Mouse (Mus musculus): ENCODE results near the gene Fam53b. TPM values are rescaled to one million over a fixed set of nuclear protein-coding genes. Genes with fewer than 3 reads are reported as not detected.

Fam53b gene
- total RNA-seq, 1 experiment from 2014 or later = 19.9 TPM

DNA sequence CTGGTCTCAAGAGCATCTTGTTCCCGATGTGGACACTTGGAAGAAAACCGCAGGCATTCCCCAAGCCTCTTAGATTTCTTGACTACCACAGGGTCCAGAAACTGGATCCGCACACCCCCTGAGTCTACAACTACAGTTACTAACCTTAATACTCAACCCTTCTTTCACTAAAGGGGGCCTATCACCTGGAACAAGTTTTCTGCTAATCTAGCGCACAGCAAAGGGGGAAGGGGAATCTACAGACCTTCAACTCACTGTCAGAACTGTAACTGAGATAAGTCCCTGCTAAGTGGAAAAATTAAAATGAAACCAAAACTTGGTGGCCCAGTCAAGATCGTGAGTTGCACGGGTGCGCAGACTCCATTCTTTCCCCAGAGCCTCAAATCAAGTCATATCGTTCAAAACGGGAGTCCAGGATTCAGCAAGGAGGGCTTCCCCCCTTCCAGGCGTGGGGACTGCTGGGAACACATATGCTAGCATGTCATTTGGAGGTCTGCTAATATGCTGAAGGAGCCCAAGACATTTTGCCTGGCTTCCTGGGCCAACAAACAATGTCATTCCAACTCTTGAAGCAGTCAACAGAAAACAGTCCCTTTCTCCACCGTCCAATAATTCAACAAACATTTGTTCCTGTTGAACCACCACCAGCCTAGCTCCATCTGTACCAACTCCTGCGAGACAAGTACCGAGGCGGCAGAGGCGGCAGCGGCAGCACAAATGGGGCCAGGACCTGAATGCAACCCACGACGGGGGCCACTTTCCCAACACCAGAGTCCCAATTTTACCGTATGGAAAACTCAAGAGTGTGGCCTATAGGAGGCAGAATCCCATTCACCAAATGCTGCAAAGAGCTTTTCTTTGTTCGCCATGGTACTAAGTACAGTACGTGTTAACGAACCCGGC lies 1.7 kb downstream of the Fam53b start:
- peak; percentile 34; the same call in 1 of the 2 replicates for ATAC-seq (replicated peaks; ENCODE audit: low read depth, poor library complexity, severe bottlenecking)

- ATAC-seq (replicated peaks; ENCODE audit: low read depth, poor library complexity, severe bottlenecking) = peak; percentile 64
These were observed 2.8 kb downstream of the Fam53b start for GRCm38 (mm10) chr7:132810879-132811278.

DNA sequence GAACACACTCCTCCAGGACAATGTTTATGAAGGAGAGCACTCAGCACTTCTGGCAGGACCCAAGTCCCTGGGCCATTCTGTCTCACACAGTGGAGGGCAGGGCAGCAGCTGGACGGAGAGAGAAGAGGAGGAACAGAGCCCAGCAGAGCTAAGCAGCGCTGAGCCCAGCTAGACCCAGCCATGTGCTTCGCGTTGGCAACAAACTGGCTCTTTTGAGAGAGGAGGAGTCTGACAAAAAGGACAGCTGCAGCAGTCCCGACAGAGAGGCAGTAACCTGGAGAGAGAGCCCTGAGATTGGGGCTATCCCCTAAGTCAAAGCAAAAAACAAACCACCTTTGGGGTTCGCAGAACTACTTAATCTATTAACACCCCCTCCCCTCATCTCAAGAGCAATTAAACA lies 3.3 kb downstream of the Fam53b start:
- no peak for ATAC-seq (replicated peaks; ENCODE audit: low read depth, poor library complexity, severe bottlenecking)

DNA sequence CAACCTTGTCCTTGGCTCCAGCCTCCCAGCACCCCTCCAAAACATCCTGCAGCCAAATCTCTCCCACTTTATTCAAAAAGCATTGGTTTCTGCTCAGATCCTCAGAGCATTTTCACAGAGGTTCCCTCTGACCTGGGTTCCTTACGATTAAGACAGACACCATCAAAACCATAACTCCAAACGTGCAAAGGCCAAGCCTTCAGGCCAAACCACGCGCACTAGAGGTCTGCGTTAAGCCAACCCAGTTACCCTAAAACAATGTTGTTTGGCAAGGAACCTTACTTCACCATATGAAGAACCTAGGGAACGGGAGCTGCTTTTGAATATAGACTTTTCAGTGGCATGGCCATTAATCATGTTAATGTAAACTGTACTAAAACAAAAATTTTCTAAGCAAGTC lies 4.0 kb downstream of the Fam53b start:
- no peak for ATAC-seq (replicated peaks; ENCODE audit: low read depth, poor library complexity, severe bottlenecking)

GRCm38 (mm10) chr7:132808841-132809682 lies 4.6 kb downstream of the Fam53b start:
- ATAC-seq (replicated peaks; ENCODE audit: low read depth, poor library complexity, severe bottlenecking) = no peak

GRCm38 (mm10) chr7:132808051-132808796 lies 5.5 kb downstream of the Fam53b start:
- ATAC-seq (replicated peaks; ENCODE audit: low read depth, poor library complexity, severe bottlenecking) = no peak

- ATAC-seq (replicated peaks; ENCODE audit: low read depth, poor library complexity, severe bottlenecking) = no peak
These were observed 6.5 kb downstream of the Fam53b start for GRCm38 (mm10) chr7:132806926-132807857.

DNA sequence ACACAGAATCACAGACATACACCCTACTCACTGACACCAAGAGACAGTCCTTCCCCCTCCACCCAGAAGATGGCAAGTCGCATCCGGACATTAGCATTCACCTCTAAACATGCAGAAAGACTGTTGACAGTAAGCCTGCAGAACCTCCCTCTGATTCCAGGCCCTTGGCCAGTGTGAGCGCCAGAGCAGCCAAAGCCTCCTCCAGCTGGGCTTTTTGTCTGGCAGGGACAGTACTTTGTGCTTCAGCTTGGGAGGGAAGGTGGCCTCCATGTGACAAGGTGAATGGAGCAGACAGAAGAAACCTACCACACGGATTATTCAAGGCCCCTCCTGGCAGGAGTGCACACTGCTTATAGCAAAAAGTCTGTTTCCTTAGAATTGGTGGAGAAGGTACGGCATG lies 7.4 kb downstream of the Fam53b start:
- ATAC-seq (replicated peaks; ENCODE audit: low read depth, poor library complexity, severe bottlenecking) = no peak

GRCm38 (mm10) chr7:132804951-132805350 lies 8.7 kb downstream of the Fam53b start:
- ATAC-seq (replicated peaks; ENCODE audit: low read depth, poor library complexity, severe bottlenecking) = peak; percentile 31

GRCm38 (mm10) chr7:132804461-132804860 lies 9.2 kb downstream of the Fam53b start:
- no peak for ATAC-seq (replicated peaks; ENCODE audit: low read depth, poor library complexity, severe bottlenecking)

GRCm38 (mm10) chr7:132803962-132804361 lies 9.7 kb downstream of the Fam53b start:
- ATAC-seq (replicated peaks; ENCODE audit: low read depth, poor library complexity, severe bottlenecking) = peak; percentile 86

DNA sequence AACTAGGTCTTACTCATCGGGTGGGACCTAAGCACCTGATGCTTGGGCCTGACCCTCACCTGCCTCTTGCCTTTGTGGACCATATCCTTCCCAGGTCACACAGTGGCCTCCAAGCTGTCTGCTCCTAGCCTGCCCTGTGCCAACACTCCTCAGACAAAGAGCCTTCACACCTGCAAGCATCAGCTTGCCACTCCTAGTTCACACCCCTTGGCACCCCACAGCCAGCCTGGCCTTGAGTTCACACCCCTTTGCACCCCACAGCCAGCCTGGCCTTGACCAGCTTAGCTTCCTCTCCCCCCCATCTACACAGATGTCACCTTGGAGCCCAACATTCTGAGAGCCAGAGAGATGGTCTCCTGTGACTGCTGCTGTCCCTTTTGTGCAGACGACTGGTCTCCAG lies 10.3 kb downstream of the Fam53b start:
- ATAC-seq (replicated peaks; ENCODE audit: low read depth, poor library complexity, severe bottlenecking) = no peak

DNA sequence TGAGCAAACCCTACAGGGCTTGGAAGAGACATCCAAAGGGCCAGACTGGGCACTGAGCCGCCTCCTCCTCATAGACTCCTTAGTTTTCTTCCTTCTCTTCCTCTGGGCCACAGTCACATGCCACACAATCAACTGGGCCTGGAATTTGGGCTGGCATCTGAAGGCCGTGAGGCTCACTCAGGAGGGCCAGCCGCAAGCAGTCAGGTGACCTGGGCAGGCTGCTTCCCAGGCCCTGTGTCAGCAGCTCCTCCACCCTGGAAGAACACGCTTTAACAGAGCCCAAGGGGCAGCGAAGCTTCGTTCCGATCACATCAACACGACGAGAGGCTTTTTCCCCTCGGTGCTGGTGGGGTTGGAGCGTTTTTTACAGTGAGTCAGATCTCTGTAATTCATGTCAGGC lies 11.0 kb downstream of the Fam53b start:
- ATAC-seq (replicated peaks; ENCODE audit: low read depth, poor library complexity, severe bottlenecking) = no peak

DNA sequence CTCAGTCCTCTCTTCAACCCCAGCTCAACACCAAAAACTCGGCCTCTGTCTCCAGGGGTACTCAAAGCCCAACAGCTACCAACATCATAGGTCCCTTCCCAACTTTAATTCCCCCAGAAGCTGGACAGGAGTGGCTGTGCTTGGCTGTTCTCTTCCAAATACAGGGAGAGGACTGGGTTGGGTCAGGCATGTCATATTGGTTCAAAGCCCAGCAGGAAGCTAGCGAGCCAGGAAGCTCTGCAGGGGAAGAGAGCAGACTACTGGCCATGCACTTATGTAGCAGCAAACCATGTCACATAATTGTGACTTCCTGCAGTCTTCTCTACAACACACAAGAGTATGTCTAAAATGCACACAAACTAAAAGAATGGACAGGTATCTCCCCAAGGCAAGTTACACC lies 11.6 kb downstream of the Fam53b start:
- no peak for ATAC-seq (replicated peaks; ENCODE audit: low read depth, poor library complexity, severe bottlenecking)

DNA sequence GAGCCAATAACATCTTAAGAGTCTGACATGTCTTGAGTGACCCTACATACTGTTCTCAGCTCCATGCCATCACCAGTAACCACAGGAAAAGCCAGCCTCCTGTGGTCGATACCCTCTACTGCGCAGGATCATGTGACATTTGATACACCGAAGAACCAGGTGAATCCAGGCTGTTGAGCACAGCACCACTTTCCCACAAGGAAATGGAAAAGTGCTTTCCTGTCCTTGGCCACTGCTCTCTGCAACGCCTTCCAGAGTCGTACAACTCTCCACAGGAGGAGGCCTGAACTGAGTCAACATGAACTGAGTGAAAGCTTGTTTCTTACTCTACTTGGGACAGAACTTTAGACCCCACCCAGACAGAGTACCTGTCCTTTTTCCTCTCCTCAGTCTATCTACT lies 12.2 kb downstream of the Fam53b start:
- no peak for ATAC-seq (replicated peaks; ENCODE audit: low read depth, poor library complexity, severe bottlenecking)

DNA sequence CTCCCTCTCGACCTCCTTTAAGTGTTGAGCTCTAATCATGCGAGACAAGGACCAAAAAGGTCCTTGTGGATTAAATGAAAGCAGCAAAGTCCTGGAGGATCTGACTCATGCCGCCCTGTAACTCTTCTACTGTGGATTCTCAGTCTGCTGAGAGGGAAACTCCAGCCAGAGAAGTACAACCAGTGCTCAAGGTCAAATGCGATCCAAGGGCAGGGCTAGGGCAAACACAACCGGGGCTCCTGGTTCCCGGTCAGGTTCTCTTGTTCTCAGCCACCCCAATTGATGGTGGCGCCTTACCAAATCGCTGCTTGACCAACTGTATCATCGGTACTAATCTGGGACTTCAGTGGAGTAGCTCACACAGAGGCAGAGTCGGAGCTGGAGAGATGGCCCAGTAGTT lies 12.8 kb downstream of the Fam53b start:
- no peak for ATAC-seq (replicated peaks; ENCODE audit: low read depth, poor library complexity, severe bottlenecking)

GRCm38 (mm10) chr7:132799119-132800016 lies 14.3 kb downstream of the Fam53b start:
- ATAC-seq (replicated peaks; ENCODE audit: low read depth, poor library complexity, severe bottlenecking) = no peak

GRCm38 (mm10) chr7:132795141-132795540 lies 18.5 kb downstream of the Fam53b start:
- 0 out of 2 replicates have a peak, but pooled peaks have one; percentile 16 for ATAC-seq (replicated peaks; ENCODE audit: low read depth, poor library complexity, severe bottlenecking)

Measured in common myeloid progenitor, adult 5-6 weeks (primary cell).